Mouse (Mus musculus) midbrain, embryonic 10.5 days (tissue): ENCODE data around the gene Stat3. TPM values are rescaled to one million over a fixed set of nuclear protein-coding genes. Genes with fewer than 3 reads are reported as not detected.
A peak's percentile ranks its signal among the peaks of the same experiment; 100 is the strongest.

ENCODE experiments used
- DNase-seq: peaks from one replicate; pipeline ENCODE4 v3.0.0-alpha.2; 2017; ENCODE audit warnings: low spot score
- H3K27ac ChIP-seq: fragments of 300-500 bp; sonication (generic); replicated peaks from 2 replicates; pipeline ENCODE4 v1.5.1; 2016; ENCODE audit warnings: mild to moderate bottlenecking
- H3K27me3 ChIP-seq: fragments of 300-500 bp; sonication (generic); 2 replicates; pipeline ENCODE4 v1.6.1; 2016; ENCODE audit warnings: low read depth, mild to moderate bottlenecking; ENCODE audit not compliant: poor library complexity, severe bottlenecking
- H3K36me3 ChIP-seq: fragments of 300-500 bp; sonication (generic); 2 replicates; pipeline ENCODE4 v1.6.1; 2016; ENCODE audit warnings: mild to moderate bottlenecking, moderate library complexity
- H3K4me1 ChIP-seq: fragments of 300-500 bp; sonication (generic); 2 replicates; pipeline ENCODE4 v1.6.1; 2016
- H3K4me3 ChIP-seq: fragments of 300-500 bp; sonication (generic); 2 replicates; pipeline ENCODE4 v1.5.1; 2016; ENCODE audit warnings: mild to moderate bottlenecking, moderate library complexity
- H3K9me3 ChIP-seq: fragments of 300-500 bp; sonication (generic); replicated peaks from 2 replicates; pipeline ENCODE4 v1.6.1; 2016; ENCODE audit warnings: mild to moderate bottlenecking
- WGBS: fragments of 180-500 bp; shearing (Covaris S2); methylation state at CpG from one replicate; pipeline ENCODE4 v1.1.7; 2016; 5-methylcytosine and 5-hydroxymethylcytosine counted together
- polyA plus RNA-seq: library from polyadenylated mRNA; unstranded; fragments of >200 nt; fragmentation: Nextera tagmentation; extraction: Ambion mirVana; gene quantifications from 2 replicates; pipeline ENCODE4 v1.2.1, GENCODE M21; 2016

Gene Stat3
- polyA plus RNA-seq, 1 experiment from 2014 or later, result 16.9 TPM

DNA sequence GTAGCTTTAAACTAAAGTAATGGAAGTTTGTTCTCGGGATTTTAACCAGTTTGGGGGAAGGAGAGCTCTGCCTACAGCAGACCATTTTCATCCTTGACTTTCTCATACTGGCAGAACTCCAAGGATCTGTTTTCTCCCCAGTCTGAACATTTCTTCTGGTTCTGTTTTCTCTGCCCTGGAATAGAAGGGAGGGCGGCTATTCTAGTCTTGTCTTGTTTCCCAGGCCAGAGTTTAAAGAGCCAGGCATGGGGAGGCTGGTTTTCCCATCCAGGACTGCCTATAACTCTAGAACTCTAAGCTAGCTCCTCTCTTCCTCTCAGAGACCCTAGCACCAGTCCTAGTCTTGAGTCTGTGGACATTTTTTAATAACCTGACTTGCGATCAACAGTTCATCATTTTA, 20.5 kb upstream of the Stat3 start:
- no peak for DNase-seq

GRCm38 (mm10) chr11:100959464-100959810, 20.1 kb upstream of the Stat3 start:
- peaks cover 14% of the 10 kb centered on the region for H3K4me1 ChIP-seq
- peaks cover 67% of the 10 kb centered on the region for H3K27me3 ChIP-seq
- peak; percentile 64 for DNase-seq
- H3K9me3 ChIP-seq, result no peaks in the 10 kb centered on the region
- no peak overlapping the region for H3K27ac ChIP-seq
- peak overlapping the region; percentile 46 for H3K4me3 ChIP-seq
- no peaks in the 10 kb centered on the region for H3K36me3 ChIP-seq
- 4% methylated on average over 14 of the region's 14 CpGs for WGBS

More for the DNA sequence above, 20.5 kb upstream of the Stat3 start:
- no peak overlapping the region for H3K4me3 ChIP-seq
- H3K4me1 ChIP-seq, result peaks cover 14% of the 10 kb centered on the region
- no peak overlapping the region for H3K27ac ChIP-seq
- peaks cover 71% of the 10 kb centered on the region for H3K27me3 ChIP-seq
- WGBS, result 36% methylated on average over 3 of the region's 3 CpGs
- no peaks in the 10 kb centered on the region for H3K36me3 ChIP-seq
- H3K9me3 ChIP-seq, result no peaks in the 10 kb centered on the region

GRCm38 (mm10) chr11:100958613-100959463, 19.5 kb upstream of the Stat3 start:
- Histone ChIP-seq H3K4me1 (peaks cover 14% of the 10 kb centered on the region), H3K9me3 (no peaks in the 10 kb centered on the region), H3K27me3 (peaks cover 61% of the 10 kb centered on the region), H3K36me3 (no peaks in the 10 kb centered on the region), H3K4me3 (peak overlapping the region; percentile 46), H3K27ac (no peak overlapping the region)
- WGBS, result 8% methylated on average over 76 of the region's 76 CpGs
- peak; percentile 32 for DNase-seq

GRCm38 (mm10) chr11:100957915-100958469, 18.7 kb upstream of the Stat3 start:
- Histone ChIP-seq H3K9me3 (no peaks in the 10 kb centered on the region), H3K27ac (no peak overlapping the region), H3K36me3 (no peaks in the 10 kb centered on the region), H3K27me3 (peaks cover 57% of the 10 kb centered on the region), H3K4me1 (peaks cover 14% of the 10 kb centered on the region), H3K4me3 (no peak overlapping the region)
- DNase-seq, result no peak
- 42% methylated on average over 6 of the region's 6 CpGs for WGBS

DNA sequence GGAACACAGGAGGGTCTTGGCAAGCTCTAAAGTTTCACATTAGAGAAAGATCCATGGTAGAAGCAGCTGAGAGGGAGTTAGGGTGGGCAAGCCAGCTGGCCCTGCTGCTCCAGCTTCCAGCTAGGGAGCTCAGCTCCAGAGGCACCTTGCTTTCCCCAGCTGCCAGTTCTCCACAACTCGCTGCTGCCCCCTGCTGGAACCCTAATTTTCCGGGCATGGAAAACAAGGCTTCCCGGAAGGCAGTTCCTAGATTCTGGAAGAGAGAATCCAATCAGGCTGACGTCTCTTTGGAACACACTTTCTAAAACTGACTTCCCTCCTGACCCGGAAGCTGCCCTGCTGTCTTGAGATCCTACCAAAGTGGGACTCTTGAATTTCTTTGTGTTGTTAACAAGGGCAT, 17.9 kb upstream of the Stat3 start:
- Histone ChIP-seq H3K27me3 (peaks cover 50% of the 10 kb centered on the region), H3K27ac (no peak overlapping the region), H3K4me1 (peaks cover 14% of the 10 kb centered on the region), H3K4me3 (no peak overlapping the region), H3K9me3 (no peaks in the 10 kb centered on the region), H3K36me3 (no peaks in the 10 kb centered on the region)
- peak; percentile 88 for DNase-seq
- 6% methylated on average over 5 of the region's 5 CpGs for WGBS

DNA sequence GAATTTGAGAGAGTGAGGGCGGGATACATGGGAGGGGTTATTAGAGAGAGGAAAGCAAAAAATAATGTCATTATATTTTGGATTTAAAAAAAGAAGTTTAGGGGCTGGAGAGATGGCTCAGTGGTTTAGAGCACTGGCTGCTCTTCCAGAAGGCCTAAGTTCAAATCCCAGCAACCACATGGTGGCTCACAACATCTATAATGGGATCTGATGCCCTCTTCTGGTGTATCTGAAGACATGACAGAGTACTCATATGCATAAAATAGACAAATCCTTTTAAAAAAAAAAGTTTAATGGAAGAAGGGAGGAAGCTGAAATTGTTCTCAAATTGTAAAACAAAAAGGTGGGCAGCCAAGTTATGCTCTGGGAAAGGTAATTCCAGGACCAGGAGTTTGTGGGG, 10.2 kb upstream of the Stat3 start:
- Histone ChIP-seq H3K27ac (no peak overlapping the region), H3K27me3 (no peaks in the 10 kb centered on the region), H3K4me3 (no peak overlapping the region), H3K36me3 (no peaks in the 10 kb centered on the region), H3K4me1 (no peaks in the 10 kb centered on the region), H3K9me3 (no peaks in the 10 kb centered on the region; the same call in 1 of the 2 replicates)
- DNase-seq, result no peak
- WGBS, result 92% methylated on average over 1 of the region's 1 CpGs

- WGBS, result 74% methylated on average over 4 of the region's 4 CpGs
These were observed 9.0 kb upstream of the Stat3 start for GRCm38 (mm10) chr11:100948317-100948716.

GRCm38 (mm10) chr11:100947548-100947947, 8.2 kb upstream of the Stat3 start:
- Histone ChIP-seq H3K9me3 (no peaks in the 10 kb centered on the region; the same call in 1 of the 2 replicates), H3K36me3 (no peaks in the 10 kb centered on the region), H3K27ac (no peak overlapping the region), H3K27me3 (no peaks in the 10 kb centered on the region), H3K4me3 (no peak overlapping the region), H3K4me1 (no peaks in the 10 kb centered on the region)
- no peak for DNase-seq

More at GRCm38 (mm10) chr11:100948317-100948716, 9.0 kb upstream of the Stat3 start:
- no peak for DNase-seq
- Histone ChIP-seq H3K36me3 (no peaks in the 10 kb centered on the region), H3K9me3 (no peaks in the 10 kb centered on the region; the same call in 1 of the 2 replicates), H3K27me3 (no peaks in the 10 kb centered on the region), H3K4me1 (no peaks in the 10 kb centered on the region), H3K4me3 (no peak overlapping the region), H3K27ac (no peak overlapping the region)

DNA sequence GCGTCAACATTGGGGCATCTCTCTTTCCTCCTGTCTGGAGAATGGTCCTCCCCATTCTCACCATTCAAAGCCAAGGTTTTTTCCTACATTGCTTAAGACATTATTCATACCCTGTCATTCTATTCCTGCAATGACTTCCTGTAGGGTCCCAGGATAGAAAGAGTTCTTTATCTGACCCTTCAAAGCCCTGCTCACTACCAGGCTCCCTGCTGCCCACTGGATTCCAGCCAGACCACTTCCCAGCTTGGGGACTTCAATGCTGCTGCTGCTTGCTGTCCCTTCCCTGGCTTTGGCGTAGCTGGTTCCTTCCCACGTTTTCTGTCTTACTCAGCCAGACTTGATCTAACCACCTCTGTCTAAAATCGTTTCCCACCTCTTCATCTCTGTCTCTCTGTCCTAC, 7.5 kb upstream of the Stat3 start:
- H3K27ac ChIP-seq, result no peak overlapping the region
- no peaks in the 10 kb centered on the region; the same call in 1 of the 2 replicates for H3K9me3 ChIP-seq
- no peaks in the 10 kb centered on the region for H3K4me1 ChIP-seq
- no peaks in the 10 kb centered on the region for H3K27me3 ChIP-seq
- no peak for DNase-seq
- H3K36me3 ChIP-seq, result no peaks in the 10 kb centered on the region
- WGBS, result 59% methylated on average over 4 of the region's 4 CpGs
- H3K4me3 ChIP-seq, result no peak overlapping the region

- 97% methylated on average over 1 of the region's 1 CpGs for WGBS
- peaks cover 19% of the 10 kb centered on the region for H3K4me1 ChIP-seq
- no peak for DNase-seq
- no peaks in the 10 kb centered on the region for H3K36me3 ChIP-seq
- no peaks in the 10 kb centered on the region for H3K9me3 ChIP-seq
- H3K27ac ChIP-seq, result no peak overlapping the region
- H3K4me3 ChIP-seq, result no peak overlapping the region
- H3K27me3 ChIP-seq, result 0 out of 2 replicates have a peak, but pooled peaks cover 6% of the 10 kb centered on the region
These were observed 3.0 kb upstream of the Stat3 start for GRCm38 (mm10) chr11:100942388-100942787.

DNA sequence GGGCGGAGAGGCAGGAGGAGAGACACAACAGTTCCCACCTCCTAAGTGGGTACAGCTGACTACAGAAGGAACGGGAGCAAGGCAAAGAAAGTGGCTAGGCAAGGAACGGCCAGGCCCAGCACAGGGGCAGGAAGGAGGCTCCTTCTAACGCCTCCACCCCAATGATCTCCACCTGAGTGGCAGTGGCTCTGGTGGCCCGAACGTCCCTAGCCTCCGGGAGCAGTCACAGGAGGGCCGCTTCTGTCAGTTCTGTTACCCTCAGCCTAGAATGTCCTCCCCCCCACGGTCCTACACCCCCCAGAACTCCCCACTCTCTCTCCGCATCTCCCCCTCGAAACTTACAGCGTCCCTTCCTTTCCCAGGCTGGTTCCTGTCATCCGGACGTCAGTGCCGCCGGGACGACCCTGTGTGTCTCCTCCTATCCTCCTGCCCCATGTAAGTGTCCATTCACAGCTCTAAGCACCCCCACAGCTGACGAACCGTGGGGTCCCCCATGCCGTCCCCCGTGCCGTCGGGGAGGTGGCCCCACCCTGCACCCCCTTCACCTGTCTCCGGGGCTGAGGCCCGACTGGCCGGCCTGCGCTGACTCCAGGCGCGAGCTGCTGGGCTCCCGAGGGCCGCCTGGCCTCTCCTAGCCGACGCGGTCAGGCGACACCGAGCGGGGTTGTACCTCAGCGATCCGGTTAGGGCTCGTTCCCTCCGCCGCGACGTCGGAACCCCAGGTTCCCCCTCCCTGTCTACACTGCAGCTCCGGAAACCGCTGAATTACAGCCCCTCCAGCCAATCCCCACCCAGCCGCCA, 429 bp downstream of the Stat3 start:
- Histone ChIP-seq H3K27me3 (0 out of 2 replicates have a peak, but pooled peaks cover 6% of the 10 kb centered on the region), H3K9me3 (no peaks in the 10 kb centered on the region), H3K36me3 (no peaks in the 10 kb centered on the region), H3K4me3 (peak overlapping the region; percentile 91), H3K27ac (peak overlapping the region; percentile 94), H3K4me1 (peaks cover 19% of the 10 kb centered on the region)
- DNase-seq, result no peak
- under 1% methylated on average over 48 of the region's 48 CpGs for WGBS

- Histone ChIP-seq H3K4me3 (peak overlapping the region; percentile 91; the same call in 1 of the 2 replicates), H3K27ac (no peak overlapping the region), H3K36me3 (no peaks in the 10 kb centered on the region), H3K9me3 (no peaks in the 10 kb centered on the region), H3K4me1 (peaks cover 19% of the 10 kb centered on the region), H3K27me3 (0 out of 2 replicates have a peak, but pooled peaks cover 6% of the 10 kb centered on the region)
- WGBS, result 50% methylated on average over 5 of the region's 5 CpGs
- no peak for DNase-seq
These were observed 1.2 kb downstream of the Stat3 start for GRCm38 (mm10) chr11:100938112-100938511.
